Mouse (Mus musculus): ENCODE measurements at regions not wholly inside any gene's neighbourhood (a gene's known extent, or its start where the extent isn't known, plus 50 kb on each side); places are given as distances from the start of the nearest gene placed in this dataset. TPM values are rescaled to one million over a fixed set of nuclear protein-coding genes. Genes with fewer than 3 reads are reported as not detected.

DNA sequence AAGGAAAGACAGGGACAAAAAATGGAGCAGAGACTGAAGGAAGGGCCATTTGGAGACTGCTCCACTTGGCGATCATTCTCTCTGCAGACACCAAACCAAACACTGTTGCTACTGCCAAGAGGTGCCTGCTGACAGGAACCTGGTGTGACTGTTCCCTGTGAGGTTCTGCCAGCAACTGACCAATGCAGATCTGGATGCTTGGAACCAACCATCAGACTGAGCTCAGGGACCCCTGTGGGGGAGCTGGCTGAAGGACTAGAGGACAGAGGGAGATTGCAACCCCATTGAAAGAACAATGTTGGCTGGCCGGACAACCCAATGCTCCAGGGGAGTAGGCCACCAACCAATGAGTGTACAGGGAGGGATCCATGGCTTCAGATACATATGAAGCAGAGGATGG, 139.2 kb upstream of the Cep126 start:
- no peaks in the 10 kb centered on the region for H3K4me1 ChIP-seq (replicated peaks; ENCODE audit: control insufficient read depth, insufficient read depth, low read length)
- H3K4me2 ChIP-seq (ENCODE audit: low read length) = no peak overlapping the region
- no peaks in the 10 kb centered on the region for H3K27me3 ChIP-seq (replicated peaks; ENCODE audit: control insufficient read depth, insufficient read depth, low read length)
- H3K27ac ChIP-seq (ENCODE audit: low read depth) = no peak overlapping the region
- no peak for ATAC-seq (replicated peaks; ENCODE audit: low FRiP score, low TSS enrichment, low read depth)
- no peaks in the 10 kb centered on the region for H3K36me3 ChIP-seq (ENCODE audit: control insufficient read depth, insufficient read depth, low read length)
- no peaks in the 10 kb centered on the region for H3K9me3 ChIP-seq (ENCODE audit: control insufficient read depth, low read length)
- H3K9ac ChIP-seq (ENCODE audit: low read length) = no peak overlapping the region
- 89% methylated on average over 2 of the region's 2 CpGs for WGBS
- no peak for DNase-seq (ENCODE audit: low spot score)
- no peak overlapping the region for H3K4me3 ChIP-seq (ENCODE audit: low read depth, low read length)

DNA sequence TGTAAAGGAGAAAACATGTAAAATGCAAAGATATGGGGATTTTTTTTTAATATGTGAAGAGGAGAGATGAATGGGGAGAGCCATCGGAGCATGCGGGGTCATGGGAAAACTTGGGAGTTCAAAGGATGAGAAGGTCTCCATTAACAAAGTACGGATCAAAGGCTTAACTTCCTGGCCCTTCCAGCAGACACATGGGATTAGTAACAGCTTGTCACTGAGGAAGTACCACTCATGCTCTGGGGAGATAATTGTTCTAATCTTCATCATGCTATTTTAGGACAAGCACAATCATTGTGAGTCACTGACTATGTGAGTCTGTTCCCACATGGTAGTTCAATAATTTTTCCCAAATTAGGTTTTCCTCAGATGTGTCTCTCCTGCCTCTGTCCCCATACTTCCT, 115.4 kb upstream of the Cep126 start:
- no peak overlapping the region for H3K9ac ChIP-seq (ENCODE audit: low read length)
- H3K4me1 ChIP-seq (replicated peaks; ENCODE audit: control insufficient read depth, insufficient read depth, low read length) = no peaks in the 10 kb centered on the region
- ATAC-seq (replicated peaks; ENCODE audit: low FRiP score, low TSS enrichment, low read depth) (no peak), DNase-seq (ENCODE audit: low spot score) (no peak)
- H3K27me3 ChIP-seq (replicated peaks; ENCODE audit: control insufficient read depth, insufficient read depth, low read length) = no peaks in the 10 kb centered on the region
- H3K4me3 ChIP-seq (ENCODE audit: low read depth, low read length) = no peak overlapping the region
- no peak overlapping the region for H3K4me2 ChIP-seq (ENCODE audit: low read length)
- 81% methylated on average over 3 of the region's 3 CpGs for WGBS
- no peaks in the 10 kb centered on the region for H3K36me3 ChIP-seq (ENCODE audit: control insufficient read depth, insufficient read depth, low read length)
- no peaks in the 10 kb centered on the region for H3K9me3 ChIP-seq (ENCODE audit: control insufficient read depth, low read length)
- H3K27ac ChIP-seq (ENCODE audit: low read depth) = no peak overlapping the region

- Histone ChIP-seq H3K9me3 (ENCODE audit: control insufficient read depth, low read length) (no peaks in the 10 kb centered on the region), H3K27ac (ENCODE audit: low read depth) (no peak overlapping the region), H3K36me3 (ENCODE audit: control insufficient read depth, insufficient read depth, low read length) (no peaks in the 10 kb centered on the region), H3K4me1 (replicated peaks; ENCODE audit: control insufficient read depth, insufficient read depth, low read length) (no peaks in the 10 kb centered on the region), H3K9ac (ENCODE audit: low read length) (no peak overlapping the region), H3K4me2 (ENCODE audit: low read length) (no peak overlapping the region), H3K27me3 (replicated peaks; ENCODE audit: control insufficient read depth, insufficient read depth, low read length) (no peaks in the 10 kb centered on the region), H3K4me3 (ENCODE audit: low read depth, low read length) (no peak overlapping the region)
- DNase-seq (ENCODE audit: low spot score) (no peak), ATAC-seq (replicated peaks; ENCODE audit: low FRiP score, low TSS enrichment, low read depth) (no peak)
These were observed 94.0 kb upstream of the Cep126 start for GRCm38 (mm10) chr9:8228078-8228477.

- WGBS = 21% methylated on average over 1 of the region's 1 CpGs
- no peak overlapping the region for H3K4me2 ChIP-seq (ENCODE audit: low read length)
- ATAC-seq (replicated peaks; ENCODE audit: low FRiP score, low TSS enrichment, low read depth) = no peak
- H3K36me3 ChIP-seq (ENCODE audit: control insufficient read depth, insufficient read depth, low read length) = no peaks in the 10 kb centered on the region
- no peak overlapping the region for H3K4me3 ChIP-seq (ENCODE audit: low read depth, low read length)
- no peaks in the 10 kb centered on the region for H3K27me3 ChIP-seq (replicated peaks; ENCODE audit: control insufficient read depth, insufficient read depth, low read length)
- no peak overlapping the region for H3K27ac ChIP-seq (ENCODE audit: low read depth)
- H3K9me3 ChIP-seq (ENCODE audit: control insufficient read depth, low read length) = no peaks in the 10 kb centered on the region
- DNase-seq (ENCODE audit: low spot score) = no peak
- H3K4me1 ChIP-seq (replicated peaks; ENCODE audit: control insufficient read depth, insufficient read depth, low read length) = no peaks in the 10 kb centered on the region
- H3K9ac ChIP-seq (ENCODE audit: low read length) = no peak overlapping the region
These were observed 92.3 kb upstream of the Cep126 start for GRCm38 (mm10) chr9:8226415-8226814.

GRCm38 (mm10) chr9:8208855-8209254, 74.8 kb upstream of the Cep126 start:
- DNase-seq (ENCODE audit: low spot score) = peak; percentile 69
- H3K27me3 ChIP-seq (replicated peaks; ENCODE audit: control insufficient read depth, insufficient read depth, low read length) = no peaks in the 10 kb centered on the region
- no peak overlapping the region for H3K4me2 ChIP-seq (ENCODE audit: low read length)
- H3K36me3 ChIP-seq (ENCODE audit: control insufficient read depth, insufficient read depth, low read length) = no peaks in the 10 kb centered on the region
- H3K9ac ChIP-seq (ENCODE audit: low read length) = no peak overlapping the region
- H3K27ac ChIP-seq (ENCODE audit: low read depth) = no peak overlapping the region
- no peaks in the 10 kb centered on the region for H3K4me1 ChIP-seq (replicated peaks; ENCODE audit: control insufficient read depth, insufficient read depth, low read length)
- H3K4me3 ChIP-seq (ENCODE audit: low read depth, low read length) = no peak overlapping the region
- peak; percentile 68; the same call in 1 of the 2 replicates for ATAC-seq (replicated peaks; ENCODE audit: low FRiP score, low TSS enrichment, low read depth)
- H3K9me3 ChIP-seq (ENCODE audit: control insufficient read depth, low read length) = no peaks in the 10 kb centered on the region

GRCm38 (mm10) chr9:8185433-8185832, 51.3 kb upstream of the Cep126 start:
- H3K27me3 ChIP-seq (replicated peaks; ENCODE audit: control insufficient read depth, insufficient read depth, low read length) = no peaks in the 10 kb centered on the region
- no peak for DNase-seq (ENCODE audit: low spot score)
- no peaks in the 10 kb centered on the region for H3K36me3 ChIP-seq (ENCODE audit: control insufficient read depth, insufficient read depth, low read length)
- H3K4me2 ChIP-seq (ENCODE audit: low read length) = no peak overlapping the region
- no peak overlapping the region for H3K9ac ChIP-seq (ENCODE audit: low read length)
- H3K9me3 ChIP-seq (ENCODE audit: control insufficient read depth, low read length) = no peaks in the 10 kb centered on the region
- no peaks in the 10 kb centered on the region for H3K4me1 ChIP-seq (replicated peaks; ENCODE audit: control insufficient read depth, insufficient read depth, low read length)
- no peak overlapping the region for H3K27ac ChIP-seq (ENCODE audit: low read depth)
- WGBS = 69% methylated on average over 1 of the region's 1 CpGs
- no peak overlapping the region for H3K4me3 ChIP-seq (ENCODE audit: low read depth, low read length)
- ATAC-seq (replicated peaks; ENCODE audit: low FRiP score, low TSS enrichment, low read depth) = no peak

MicroRNAs in the stretch of these regions (microRNA counts, 519-probe panel; counts per million panel counts)
- not detected for microRNA mmu-miR-1899

Small RNA genes lying in the stretch of these regions (microRNA-seq; reads per million reads assigned to microRNA genes)
- not detected for gene Mir1899
